Mouse (Mus musculus): Measurements from ENCODE around the gene Phldb1.

DNA sequence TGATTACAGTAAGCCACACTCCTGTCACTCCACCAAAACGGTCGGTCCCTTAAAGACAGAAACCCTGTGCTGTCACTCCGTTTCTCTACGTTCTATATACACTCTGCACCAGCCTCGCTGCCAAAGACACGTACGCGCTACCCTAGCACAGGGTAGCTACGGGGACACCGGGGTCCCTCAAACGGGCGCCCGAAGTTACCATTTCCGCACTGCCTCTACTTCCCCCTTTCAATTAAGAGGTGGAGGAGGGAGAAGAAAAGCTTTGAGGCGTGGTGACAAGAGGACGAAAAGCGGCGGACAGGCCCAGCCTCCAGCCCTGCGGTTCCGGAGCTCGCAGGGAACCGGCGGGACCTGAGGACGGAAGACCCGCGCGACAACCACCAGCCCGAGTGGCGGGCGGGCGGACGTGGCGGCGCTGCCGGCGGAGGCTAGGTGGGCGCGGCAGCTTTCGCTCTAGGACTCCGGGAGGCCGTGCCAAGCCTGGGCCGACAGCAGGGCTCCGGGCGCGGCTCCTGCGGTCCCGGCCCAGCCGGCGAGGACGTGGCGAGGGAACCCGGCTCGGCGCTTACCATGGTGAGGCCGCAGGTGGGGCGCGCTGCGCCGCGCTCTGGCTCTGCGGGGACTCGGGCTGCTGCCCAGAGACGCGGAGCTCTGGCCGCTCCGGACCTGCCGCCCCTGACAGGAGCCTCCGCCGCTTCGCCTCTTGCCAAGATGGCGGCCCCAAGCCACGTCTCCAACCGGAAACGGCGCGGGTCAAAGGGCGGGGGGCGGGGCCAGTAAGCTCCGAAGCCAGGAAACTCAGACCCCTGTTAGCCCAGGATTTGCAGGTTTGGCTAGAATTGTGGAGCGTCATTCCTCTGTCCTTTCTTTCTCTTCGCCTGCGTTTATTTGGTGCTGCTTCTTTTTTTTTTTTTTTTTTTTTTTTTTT is 32.4 kb upstream of the Phldb1 start, which contains the start of the genes Arcn1 and Ift46:
- TF ChIP-seq USF1 (IDR thresholded peaks at IDR 0.05; ENCODE audit: low read depth) (no peak), CEBPB (IDR thresholded peaks at IDR 0.05; ENCODE audit: insufficient read depth, poor library complexity, severe bottlenecking) (no peak), MYOD1 (IDR thresholded peaks at IDR 0.05; ENCODE audit: control insufficient read depth in 1 of 3, insufficient read length in 2 of 3, low read depth in 2 of 3) (no peak), MYOG (IDR thresholded peaks at IDR 0.05; ENCODE audit: control insufficient read depth in 1 of 3, insufficient read depth in 1 of 3, insufficient read length in 2 of 3, low read depth in 2 of 3) (no peak), E2F4 (IDR thresholded peaks at IDR 0.05; ENCODE audit: insufficient read depth) (no peak), POLR2A (IDR thresholded peaks at IDR 0.05; ENCODE audit: insufficient read length, low read depth) (peak; percentile 78), MAX (IDR thresholded peaks at IDR 0.05; ENCODE audit: low read depth) (no peak), REST (IDR thresholded peaks at IDR 0.05; ENCODE audit: insufficient read depth, insufficient read length) (no peak), TCF12 (IDR thresholded peaks at IDR 0.05; ENCODE audit: insufficient read depth, poor library complexity, severe bottlenecking) (no peak), TCF3 (IDR thresholded peaks at IDR 0.05; ENCODE audit: insufficient read length, low read depth) (no peak)

Data from myocyte (in vitro differentiated cells).